Mouse (Mus musculus) liver, adult 2 months (tissue): ENCODE measurements around the gene Stt3b. TPM values are rescaled to one million over a fixed set of nuclear protein-coding genes. Genes with fewer than 3 reads are reported as not detected.

Experiments
- DNase-seq: peaks from one replicate; pipeline ENCODE4 v3.0.0-alpha.2; 2011; ENCODE audit warnings: low read depth, low spot score; ENCODE audit errors: extremely low read depth
- H3K27ac ChIP-seq: fragments of 200-500 bp; replicated peaks from 2 replicates; pipeline ENCODE4 v1.5.1; 2012; ENCODE audit warnings: low read depth, mild to moderate bottlenecking, control low read depth, inconsistent platforms, low read length; ENCODE audit not compliant: insufficient read depth
- H3K27me3 ChIP-seq: fragments of 200-500 bp; 2 replicates; pipeline ENCODE4 v1.6.1; 2012; ENCODE audit warnings: mild to moderate bottlenecking, moderate library complexity, low read length, inconsistent platforms; ENCODE audit not compliant: control insufficient read depth, insufficient read depth
- H3K36me3 ChIP-seq: fragments of 200-500 bp; 2 replicates; pipeline ENCODE4 v1.6.1; 2012; ENCODE audit warnings: low read length, inconsistent platforms; ENCODE audit not compliant: control insufficient read depth, insufficient read depth
- H3K4me1 ChIP-seq: fragments of 200-500 bp; 2 replicates; pipeline ENCODE4 v1.6.1; 2011; ENCODE audit warnings: low read length; ENCODE audit not compliant: control insufficient read depth, insufficient read depth
- H3K4me3 ChIP-seq: fragments of 200-500 bp; 2 replicates; pipeline ENCODE4 v1.5.1; 2011; ENCODE audit warnings: low read depth, mild to moderate bottlenecking, control low read depth, low read length, moderate library complexity; ENCODE audit not compliant: insufficient read depth
- H3K79me2 ChIP-seq: fragments of 200-500 bp; 2 replicates; pipeline ENCODE4 v1.6.1; 2012; ENCODE audit warnings: inconsistent platforms, mild to moderate bottlenecking, low read length, moderate library complexity; ENCODE audit not compliant: control insufficient read depth, insufficient read depth
- H3K9ac ChIP-seq: fragments of 200-500 bp; 2 replicates; pipeline ENCODE4 v1.6.1; 2012; ENCODE audit warnings: low read depth, mild to moderate bottlenecking, control low read depth, inconsistent platforms, low read length
- CTCF ChIP-seq: fragments of 200-500 bp; IDR thresholded peaks from 2 replicates; pipeline ENCODE4 v1.5.1; 2011; ENCODE audit warnings: low read depth, low read length, control low read depth
- POLR2A ChIP-seq: fragments of 200-500 bp; IDR thresholded peaks from 2 replicates; pipeline ENCODE4 v1.6.1; 2011; ENCODE audit warnings: low read length, control low read depth; ENCODE audit not compliant: insufficient read depth; ENCODE audit errors: extremely low read depth
- WGBS: fragments of 180-500 bp; shearing (Covaris S2); methylation state at CpG from one replicate; pipeline ENCODE4 v1.1.7; 2018; 5-methylcytosine and 5-hydroxymethylcytosine counted together
- polyA plus RNA-seq: library from polyadenylated mRNA; depleted of rRNA; stranded (reverse); fragments of >200 nt; gene quantifications from 2 replicates; pipeline ENCODE4 v1.2.3, GENCODE M21; 2012
- total RNA-seq: library from RNA; depleted of rRNA; stranded (reverse); fragments of >200 nt; gene quantifications from 2 replicates; pipeline ENCODE4 v1.2.3, GENCODE M21; 2014

The Stt3b gene
- total and polyA plus RNA-seq, 2 experiments = 28.2 to 60.5 TPM

DNA sequence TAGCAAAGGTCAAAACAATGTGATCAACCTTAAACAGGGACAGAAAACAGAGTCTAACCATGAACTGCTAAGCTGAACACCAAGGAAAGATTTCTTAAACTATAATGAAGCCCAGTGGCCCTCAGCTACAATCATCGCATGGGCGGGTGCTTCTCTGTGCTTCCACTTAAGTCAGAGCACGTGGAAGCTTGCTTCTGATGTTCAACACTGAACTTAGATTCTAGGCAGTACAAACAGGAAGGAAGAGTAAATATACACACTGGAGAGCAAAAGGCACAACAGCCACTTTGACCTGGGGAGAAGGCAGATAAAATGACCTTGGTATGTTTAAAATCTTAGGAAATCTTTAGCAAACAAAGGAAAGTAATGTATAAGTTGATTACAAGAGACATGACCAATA lies 38.7 kb downstream of the Stt3b start:
- peak; percentile 84 for DNase-seq
- peaks cover 11% of the 10 kb centered on the region for H3K4me1 ChIP-seq
- H3K36me3 ChIP-seq = peaks cover 10% of the 10 kb centered on the region
- 24% methylated on average over 3 of the region's 3 CpGs for WGBS
- no peak overlapping the region for H3K9ac ChIP-seq
- H3K27ac ChIP-seq = peak overlapping the region; percentile 24
- TF ChIP-seq POLR2A = no peak
- no peak for TF ChIP-seq CTCF
- H3K27me3 ChIP-seq = no peaks in the 10 kb centered on the region
- no peak overlapping the region for H3K4me3 ChIP-seq
- H3K79me2 ChIP-seq = no peaks in the 10 kb centered on the region; the same call in 1 of the 2 replicates

DNA sequence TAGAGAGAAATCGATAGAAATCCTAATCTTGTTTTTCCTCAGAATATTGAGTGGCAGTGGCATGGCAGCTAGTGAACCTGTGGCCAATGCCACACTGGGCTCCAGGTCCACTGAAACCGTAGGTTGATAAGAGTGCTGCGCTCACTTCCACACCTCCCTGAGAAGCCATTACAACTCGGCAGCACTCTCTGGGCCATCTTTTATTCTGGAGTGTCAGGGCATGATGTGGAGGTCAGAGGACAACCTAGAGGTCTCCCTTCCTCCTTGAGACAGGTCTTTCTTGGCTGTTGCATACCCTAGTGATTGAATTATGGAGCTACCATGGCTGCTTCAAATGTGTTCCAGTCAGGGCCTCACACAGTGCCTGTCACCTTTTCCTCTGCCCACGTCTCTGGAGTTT lies 48.3 kb downstream of the Stt3b start:
- Histone ChIP-seq H3K27me3 (no peaks in the 10 kb centered on the region), H3K27ac (no peak overlapping the region), H3K4me3 (no peak overlapping the region), H3K36me3 (peaks cover 17% of the 10 kb centered on the region), H3K79me2 (no peaks in the 10 kb centered on the region), H3K9ac (no peak overlapping the region), H3K4me1 (0 out of 2 replicates have a peak, but pooled peaks cover 2% of the 10 kb centered on the region)
- DNase-seq = no peak
- 81% methylated on average over 5 of the region's 5 CpGs for WGBS
- TF ChIP-seq CTCF (no peak), POLR2A (no peak)

- no peak for TF ChIP-seq POLR2A
- no peak for TF ChIP-seq CTCF
- H3K9ac ChIP-seq = no peak overlapping the region
- H3K27ac ChIP-seq = no peak overlapping the region
- no peaks in the 10 kb centered on the region for H3K27me3 ChIP-seq
- no peaks in the 10 kb centered on the region for H3K79me2 ChIP-seq
- no peak overlapping the region for H3K4me3 ChIP-seq
- DNase-seq = no peak
- 89% methylated on average over 8 of the region's 8 CpGs for WGBS
- 0 out of 2 replicates have a peak, but pooled peaks cover 2% of the 10 kb centered on the region for H3K4me1 ChIP-seq
- H3K36me3 ChIP-seq = peaks cover 20% of the 10 kb centered on the region
Measured at GRCm38 (mm10) chr9:115261456-115261855, 48.8 kb downstream of the Stt3b start.

GRCm38 (mm10) chr9:115260464-115260863 lies 49.8 kb downstream of the Stt3b start:
- Histone ChIP-seq H3K36me3 (peaks cover 17% of the 10 kb centered on the region), H3K9ac (no peak overlapping the region), H3K4me3 (no peak overlapping the region), H3K4me1 (0 out of 2 replicates have a peak, but pooled peaks cover 2% of the 10 kb centered on the region), H3K27ac (no peak overlapping the region), H3K27me3 (no peaks in the 10 kb centered on the region), H3K79me2 (no peaks in the 10 kb centered on the region)
- no peak for DNase-seq
- 91% methylated on average over 7 of the region's 7 CpGs for WGBS
- no peak for TF ChIP-seq POLR2A
- TF ChIP-seq CTCF = no peak

- TF ChIP-seq CTCF (no peak), POLR2A (no peak)
- Histone ChIP-seq H3K27ac (no peak overlapping the region), H3K4me1 (0 out of 2 replicates have a peak, but pooled peaks cover 2% of the 10 kb centered on the region), H3K27me3 (no peaks in the 10 kb centered on the region), H3K79me2 (no peaks in the 10 kb centered on the region), H3K36me3 (peaks cover 23% of the 10 kb centered on the region), H3K4me3 (no peak overlapping the region), H3K9ac (no peak overlapping the region)
- 95% methylated on average over 4 of the region's 4 CpGs for WGBS
- DNase-seq = no peak
Measured at GRCm38 (mm10) chr9:115259866-115260265, 50.4 kb downstream of the Stt3b start.

DNA sequence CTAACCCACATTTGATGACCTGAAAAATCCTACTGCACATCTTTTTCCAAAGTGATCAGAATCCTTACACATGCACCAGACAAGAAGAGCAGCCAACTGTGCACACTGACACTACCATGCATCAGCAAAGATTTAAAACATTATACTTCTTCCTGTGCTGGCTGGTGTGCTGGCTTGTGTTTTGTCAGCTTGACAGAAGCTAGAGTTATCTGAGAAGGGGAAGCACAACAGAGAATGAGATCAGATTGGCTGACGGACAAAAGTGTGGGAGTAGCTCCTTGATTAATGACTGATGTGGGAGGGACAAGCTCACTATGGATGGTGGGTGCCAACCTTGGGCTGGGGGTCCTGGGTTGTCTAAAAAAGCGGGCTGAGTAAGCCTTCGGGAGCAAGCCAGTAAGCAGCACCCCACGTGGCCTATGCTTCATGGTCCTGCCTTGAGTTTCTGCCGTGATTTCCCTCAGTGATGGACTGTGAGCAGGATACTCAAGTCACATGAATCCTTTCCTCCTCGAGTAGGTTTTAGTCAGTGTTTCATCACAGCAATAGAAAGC lies 52.4 kb downstream of the Stt3b start:
- Histone ChIP-seq H3K36me3 (peaks cover 34% of the 10 kb centered on the region), H3K27ac (no peak overlapping the region), H3K4me1 (0 out of 2 replicates have a peak, but pooled peaks cover 2% of the 10 kb centered on the region), H3K27me3 (no peaks in the 10 kb centered on the region), H3K4me3 (no peak overlapping the region), H3K9ac (no peak overlapping the region), H3K79me2 (no peaks in the 10 kb centered on the region)
- TF ChIP-seq POLR2A (no peak), CTCF (no peak; the same call in 1 of the 2 replicates)
- WGBS = 80% methylated on average over 6 of the region's 6 CpGs
- no peak for DNase-seq
